Mouse (Mus musculus): ENCODE results near the gene Fam19a1. TPM values are rescaled to one million over a fixed set of nuclear protein-coding genes. Genes with fewer than 3 reads are reported as not detected.
"Not testable (repeated sequence)": the region's sequence is repeated elsewhere in the genome, so short reads cannot be mapped to it uniquely, and the experiment has no call there.

Gene Fam19a1
- total RNA-seq (2021), result 10 to 100 TPM; 68.1 to 70.5 TPM

DNA sequence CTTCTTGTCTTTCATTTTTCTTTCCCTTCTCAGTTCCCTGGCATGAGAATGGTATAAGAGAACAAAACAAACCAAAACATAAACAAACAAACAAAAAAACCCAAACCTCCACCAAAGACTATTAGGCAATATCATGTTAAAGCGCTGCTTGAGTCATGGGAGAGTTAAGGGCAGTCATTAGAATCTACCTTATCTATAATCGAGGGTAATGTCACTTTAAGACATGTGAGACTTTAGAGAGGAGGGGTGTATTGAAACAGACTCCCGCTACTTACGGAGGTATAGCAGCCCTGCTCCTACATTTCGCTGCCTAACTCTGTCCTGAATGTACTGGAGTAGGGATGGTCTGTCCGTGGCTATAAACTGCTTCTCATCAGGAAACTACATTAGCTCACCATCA lies at the start of gene Fam19a1:
Gene Fam19a1, plus strand, starts transcription at position 301 of the 400 bp plus-strand sequence.
- DNase-seq, result no peak

DNA sequence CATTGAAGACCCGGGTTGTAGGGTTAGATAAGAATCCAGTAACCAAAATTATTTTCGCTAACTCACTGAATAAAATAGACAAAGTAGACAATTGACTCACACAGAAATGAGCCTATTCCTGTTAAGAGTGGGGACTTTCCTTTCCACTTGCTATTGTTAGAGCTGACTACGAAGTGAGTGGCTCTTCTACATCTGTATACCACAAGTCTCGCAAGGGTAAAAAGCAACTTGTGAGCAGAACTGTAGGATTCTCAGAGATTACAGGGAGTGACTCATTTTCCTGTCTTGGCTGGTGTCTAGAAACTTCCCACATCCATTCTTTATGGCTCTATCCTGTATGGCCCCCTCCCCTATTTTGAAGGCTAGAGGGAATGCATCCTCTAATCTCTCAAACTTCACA lies 41.9 kb upstream of the Fam19a1 start:
- DNase-seq, result no peak

DNA sequence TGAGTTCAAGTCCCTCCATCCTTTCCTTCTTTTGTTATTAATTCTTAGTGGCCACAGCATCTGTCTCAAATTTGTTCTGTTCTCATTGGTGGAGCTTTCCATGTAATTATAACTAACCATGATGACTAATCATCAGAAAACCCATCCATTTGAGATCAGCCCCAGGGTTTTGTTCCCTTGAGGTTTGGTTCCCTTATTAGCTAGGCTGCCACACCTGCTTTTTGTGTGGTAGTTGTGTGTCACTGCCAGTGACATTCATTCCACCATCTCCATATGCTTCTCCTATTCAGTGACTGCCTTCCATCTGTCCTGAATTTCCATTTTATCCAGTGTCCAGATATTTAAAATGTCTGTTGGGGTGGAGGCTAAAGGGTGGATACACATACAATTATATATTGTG lies 41.4 kb upstream of the Fam19a1 start:
- no peak for DNase-seq

DNA sequence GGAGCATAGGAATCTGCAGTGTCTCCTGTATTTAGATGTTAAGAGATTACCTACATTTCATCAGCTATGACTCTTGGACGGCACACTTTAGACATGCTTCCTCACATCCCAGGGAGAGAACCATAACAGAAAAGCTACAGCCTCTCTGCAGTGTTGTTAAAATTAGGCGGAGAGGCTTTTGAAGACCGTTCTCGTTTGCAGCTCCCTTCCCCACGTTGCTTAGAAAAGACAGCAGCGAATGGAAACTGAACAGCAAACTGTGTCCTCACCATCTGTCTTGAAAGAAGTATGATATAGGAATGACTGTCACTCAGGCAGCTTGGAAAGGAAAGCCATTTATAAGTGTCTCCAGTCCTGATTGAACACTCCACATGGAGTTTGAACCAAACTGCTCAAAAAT lies 23.0 kb upstream of the Fam19a1 start:
- no peak for DNase-seq

DNA sequence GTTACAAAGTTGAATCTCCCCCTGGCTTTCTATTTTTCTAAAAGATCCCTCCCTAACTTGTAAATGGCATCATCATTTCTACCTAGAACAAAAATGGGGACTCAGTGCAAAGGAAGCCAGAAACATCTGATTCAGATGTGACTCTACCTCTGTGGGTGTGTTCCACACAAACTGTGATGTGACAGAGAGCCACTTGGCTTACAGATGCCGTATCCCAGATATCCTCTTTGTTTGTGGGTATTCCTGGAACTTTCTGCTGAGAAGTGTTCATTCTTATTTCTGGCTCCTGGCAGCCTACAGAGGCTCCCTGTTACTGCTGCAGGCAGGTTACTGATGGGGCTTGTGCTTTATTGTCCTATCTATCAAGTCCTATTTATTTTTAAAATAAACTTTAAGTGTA lies 19.2 kb upstream of the Fam19a1 start:
- DNase-seq, result no peak

DNA sequence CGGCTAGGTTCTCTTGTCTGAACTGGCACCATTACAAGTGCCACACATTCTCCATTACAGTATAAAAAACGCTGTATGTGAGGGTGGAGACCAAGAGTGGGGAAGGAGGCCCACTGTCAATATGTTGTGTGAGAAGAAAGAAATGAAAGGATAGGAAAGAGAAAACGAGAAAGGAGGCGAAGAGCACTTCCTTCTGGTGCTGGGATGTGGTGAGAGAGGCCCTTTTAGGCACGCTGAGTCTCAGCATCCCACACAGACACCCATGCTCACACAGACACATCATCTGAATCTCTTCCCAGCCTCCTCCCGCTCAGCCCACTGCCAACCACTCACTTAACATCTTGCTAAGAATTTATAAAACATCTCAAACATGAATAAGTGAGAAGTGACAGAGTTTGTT lies 14.7 kb upstream of the Fam19a1 start:
- DNase-seq, result peak in 1 of 2 experiments; percentile 47

DNA sequence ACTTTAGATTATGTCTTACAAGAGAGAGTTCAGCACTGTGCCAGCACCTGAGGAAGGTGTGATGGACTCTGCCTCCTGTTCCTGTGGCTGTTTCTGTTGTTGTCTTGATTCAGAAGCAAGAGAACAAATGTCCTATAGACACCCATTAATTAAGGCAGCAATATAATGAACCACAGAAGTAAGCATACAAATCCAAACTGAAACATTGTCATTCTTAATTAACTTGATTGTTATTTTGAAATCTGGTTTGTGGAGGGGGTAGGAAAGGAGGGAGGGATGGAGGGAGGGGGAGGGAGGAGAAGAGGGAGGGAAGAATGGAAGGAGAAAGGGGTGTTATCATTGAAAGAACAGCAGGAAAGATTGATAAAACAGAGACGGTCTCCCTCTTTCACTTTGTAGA lies 1.3 kb upstream of the Fam19a1 start:
- DNase-seq, result no peak

DNA sequence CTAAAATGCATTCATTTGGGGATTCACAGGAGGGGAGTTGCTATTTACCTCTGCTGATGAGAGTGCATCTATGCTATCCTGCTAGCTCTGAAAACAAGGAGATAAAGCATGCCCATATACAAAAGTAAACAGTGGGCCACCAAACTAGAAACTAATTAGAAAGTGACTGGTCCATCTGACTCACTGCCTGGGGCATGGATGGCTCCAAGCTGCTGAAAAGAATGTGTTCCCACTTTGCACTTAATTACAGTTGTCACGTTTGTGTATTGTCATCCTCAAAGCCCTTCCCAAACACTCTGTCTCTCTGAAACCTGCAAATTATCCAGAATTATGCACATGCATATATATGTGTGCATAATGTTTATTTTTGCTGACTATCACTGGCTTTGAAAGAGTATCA lies 1.2 kb downstream of the Fam19a1 start:
- no peak for DNase-seq

DNA sequence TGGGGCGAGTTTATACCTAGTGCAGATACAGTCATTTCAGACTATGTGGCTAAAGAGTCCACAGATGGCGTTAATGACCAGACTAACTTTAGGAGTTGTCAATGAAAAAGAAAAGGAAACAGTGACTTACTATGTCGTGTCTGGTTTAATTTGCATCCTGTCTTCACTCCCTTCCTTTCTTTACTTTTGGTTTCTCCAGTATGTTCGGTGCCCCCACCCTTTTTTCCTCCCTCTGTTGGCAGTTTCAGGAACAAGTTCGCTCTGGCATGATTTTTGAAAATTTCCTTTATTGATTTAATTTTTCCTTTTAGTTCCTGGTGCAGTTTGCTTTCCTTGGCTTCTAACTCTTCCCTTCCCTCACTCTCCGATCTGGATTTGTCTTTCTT lies 3.2 kb downstream of the Fam19a1 start:
- DNase-seq, result no peak

DNA sequence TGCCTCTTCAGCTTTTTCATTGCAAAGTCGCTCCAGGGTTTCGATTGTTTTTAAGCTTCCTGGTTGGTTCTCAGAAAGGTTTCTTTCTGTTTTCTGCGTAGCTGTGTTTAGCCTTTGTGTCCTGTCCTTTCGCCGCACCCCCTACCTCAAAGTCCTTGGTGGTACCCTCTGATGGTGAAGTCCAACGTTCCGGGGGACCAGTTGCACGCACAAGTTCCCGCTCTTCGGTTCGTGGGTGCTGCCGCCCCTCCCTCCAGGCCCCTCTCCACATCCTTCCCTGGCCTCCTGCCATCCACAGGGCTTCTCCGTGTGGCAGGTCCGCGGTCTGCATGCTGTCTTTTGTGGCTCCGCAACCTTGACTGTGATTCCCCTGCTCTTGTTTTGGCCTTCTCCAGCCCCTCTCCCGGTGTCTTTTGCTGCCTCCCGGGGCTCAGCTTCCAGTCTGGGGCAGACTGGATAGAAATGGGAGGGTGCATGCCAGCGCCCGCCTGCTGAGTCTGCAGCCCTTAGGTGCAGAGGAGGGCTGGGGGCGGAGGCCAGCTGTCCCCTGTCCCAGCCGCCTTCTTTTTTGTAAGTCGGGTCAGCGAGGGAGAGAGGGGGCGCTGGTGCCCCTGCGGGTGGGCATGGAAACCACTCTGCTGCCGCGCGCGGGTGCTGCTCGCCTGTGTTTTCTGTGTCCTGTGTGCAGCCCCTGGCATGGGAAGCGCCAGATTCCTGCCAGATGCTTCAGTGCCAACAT lies 3.7 kb downstream of the Fam19a1 start:
- peak; percentile 67 to 76 for DNase-seq

DNA sequence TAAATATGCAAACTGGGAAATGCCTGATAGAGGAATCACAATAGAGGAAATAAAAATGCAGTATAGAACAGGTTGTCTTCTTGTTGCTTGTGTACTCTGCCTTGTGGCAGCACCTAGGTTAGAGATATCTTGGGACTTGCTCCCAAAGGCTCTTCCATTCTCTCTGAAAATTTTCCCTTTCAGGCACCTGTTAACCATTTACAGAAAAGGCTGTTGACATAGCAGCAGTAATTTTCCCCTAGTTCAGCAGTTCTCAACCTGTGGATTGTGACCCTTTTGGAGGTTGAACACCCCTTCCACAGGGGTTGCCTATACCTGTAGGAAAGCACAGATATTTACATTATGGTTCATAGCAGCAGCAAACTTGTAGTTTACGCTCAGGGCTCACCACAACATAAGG lies 30.4 kb downstream of the Fam19a1 start:
- no peak for DNase-seq

DNA sequence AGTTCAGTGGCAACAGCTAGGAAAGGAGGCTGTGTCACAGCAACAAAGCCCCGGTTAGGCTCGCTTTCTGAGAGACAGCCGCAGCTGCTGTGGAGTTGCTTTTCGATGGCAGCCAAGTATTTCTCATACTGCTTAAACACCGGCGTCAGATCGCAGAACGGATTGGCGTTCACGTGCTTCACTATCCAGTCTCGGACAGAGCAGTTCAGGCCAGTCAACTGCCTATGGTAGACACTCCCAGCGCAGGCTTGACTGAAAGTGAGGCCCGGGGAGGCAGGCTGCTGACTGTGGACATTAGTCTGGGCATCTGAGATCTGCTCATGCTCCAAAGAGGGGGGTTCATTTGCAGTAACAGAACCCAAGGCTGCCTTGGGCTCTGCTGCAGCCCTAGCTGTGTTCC lies 52.4 kb downstream of the Fam19a1 start:
- DNase-seq, result peak; percentile 11 to 12

DNA sequence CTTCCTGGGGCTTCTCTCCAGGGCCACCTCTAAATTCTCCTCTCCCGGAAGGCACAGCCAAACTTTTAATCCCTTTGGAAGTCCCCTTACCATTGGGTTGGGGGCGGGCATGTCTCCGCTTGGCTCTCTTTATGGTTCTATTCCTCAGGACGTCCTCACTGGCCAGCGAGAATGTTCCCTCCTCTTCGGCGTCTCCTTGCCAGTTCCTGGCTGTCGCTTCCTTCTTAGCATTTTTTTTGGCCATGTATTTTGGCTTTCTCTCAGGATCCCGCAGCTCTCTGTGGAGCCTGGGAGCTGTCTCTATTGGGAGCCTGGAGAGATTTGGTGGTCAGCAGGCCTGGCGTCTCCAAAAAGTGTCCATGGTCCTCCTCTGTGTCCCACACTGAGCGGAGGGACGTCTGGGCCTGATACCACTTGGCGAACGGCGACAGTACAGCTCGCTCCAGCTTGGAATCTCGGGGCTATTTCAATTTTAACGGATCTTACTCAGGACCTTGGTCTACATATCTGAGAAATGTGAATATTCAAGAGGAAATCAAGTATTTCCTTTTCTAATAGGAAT lies 52.9 kb downstream of the Fam19a1 start, which contains the start of gene 1700123L14Rik:
Gene 1700123L14Rik, minus strand, starts transcription at position 426 of the 562 bp plus-strand sequence.
- DNase-seq, result peak in 1 of 2 experiments; percentile 5

DNA sequence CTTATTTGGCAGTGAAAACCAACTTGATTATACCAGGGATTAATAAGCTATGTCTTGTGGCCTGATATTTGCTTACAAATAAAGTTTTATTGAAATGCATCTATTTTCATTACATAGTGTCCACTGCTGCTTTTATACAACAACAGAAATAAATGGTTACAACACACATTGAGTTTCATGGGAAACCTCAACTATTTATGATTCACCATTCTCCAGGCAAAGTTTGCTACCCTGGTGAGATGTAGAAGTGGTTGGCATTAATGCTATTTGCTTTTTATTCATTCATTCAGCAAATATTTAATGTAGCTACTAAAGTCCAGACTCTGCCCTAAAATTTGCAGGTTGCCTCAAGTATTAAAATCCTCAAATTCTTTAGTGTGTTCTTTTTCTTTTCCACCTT lies 54.1 kb downstream of the Fam19a1 start:
- no peak for DNase-seq

DNA sequence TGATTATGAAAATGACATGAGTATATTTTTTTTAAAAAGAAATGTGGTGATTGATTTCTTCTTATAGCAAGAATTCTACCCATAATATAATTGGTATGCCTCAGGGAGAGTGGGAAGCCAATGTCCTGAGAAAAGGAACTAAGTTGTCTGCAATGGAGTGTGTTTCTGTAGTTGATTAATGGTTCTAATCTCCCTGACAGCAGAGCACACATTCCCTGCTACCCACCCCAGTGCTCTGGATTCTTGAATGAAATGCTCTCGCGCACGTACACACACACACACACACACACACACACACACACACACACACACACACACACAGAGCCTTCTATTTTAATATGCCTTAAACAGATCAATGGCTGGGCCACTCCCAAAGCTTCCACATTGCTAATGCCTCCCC lies 60.7 kb downstream of the Fam19a1 start:
- DNase-seq, result no peak

DNA sequence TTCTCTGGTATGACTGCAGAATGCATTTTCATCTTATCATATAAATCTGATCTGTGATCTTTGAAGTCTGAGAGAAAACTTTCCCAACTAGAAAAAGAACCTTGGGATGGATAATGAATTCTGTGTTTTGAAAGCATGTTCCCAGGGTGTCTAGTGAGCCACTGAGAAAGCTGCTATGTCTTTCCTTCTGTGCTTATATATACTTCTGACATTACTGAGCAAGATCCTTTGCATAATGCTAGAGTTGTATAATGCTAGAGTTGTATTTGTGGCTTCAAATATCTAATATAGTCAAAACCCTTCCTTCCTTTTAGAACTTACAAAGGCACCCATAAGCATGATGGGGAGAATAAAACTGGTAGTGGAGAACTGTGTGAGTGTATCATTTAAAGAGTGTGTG lies 65.6 kb downstream of the Fam19a1 start:
- no peak for DNase-seq

DNA sequence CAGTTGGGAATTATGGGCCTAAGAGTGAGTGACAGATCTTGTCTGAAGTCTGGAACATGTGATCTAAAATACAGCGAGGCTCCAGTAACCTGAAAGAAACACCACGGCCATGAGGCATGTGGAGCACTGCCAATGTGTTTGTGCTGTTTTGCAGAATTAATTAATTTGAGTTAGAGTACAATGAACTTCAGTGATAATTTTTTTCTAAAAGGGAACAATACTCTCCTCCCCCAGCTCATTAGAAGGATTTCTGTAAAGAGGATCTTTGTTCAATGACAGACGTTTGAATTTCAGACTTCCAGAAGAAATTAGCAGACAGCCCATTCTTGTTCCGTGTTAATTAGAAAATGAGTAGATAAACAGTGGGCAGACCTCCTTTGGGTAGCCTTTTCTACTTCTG lies 70.4 kb downstream of the Fam19a1 start:
- no peak for DNase-seq

DNA sequence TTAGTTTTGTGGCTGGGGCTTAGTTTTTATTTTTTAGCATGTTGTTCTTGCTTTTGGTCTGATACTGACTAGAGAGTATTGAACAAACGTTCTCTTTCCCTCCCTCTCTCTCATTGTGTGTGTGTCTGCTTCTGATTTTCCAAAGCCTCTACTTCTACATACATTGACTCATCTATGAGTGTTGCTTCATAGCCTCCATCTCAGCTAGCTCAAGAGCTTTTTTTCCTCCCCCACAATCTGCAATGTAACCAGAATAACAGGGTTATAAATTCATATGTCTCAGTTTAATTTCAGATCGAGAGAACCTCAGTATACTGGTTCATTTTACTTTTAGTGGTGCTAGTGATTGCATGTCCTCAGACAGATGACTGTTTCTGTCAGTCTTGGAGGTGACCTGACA lies 73.6 kb downstream of the Fam19a1 start:
- DNase-seq, result no peak

DNA sequence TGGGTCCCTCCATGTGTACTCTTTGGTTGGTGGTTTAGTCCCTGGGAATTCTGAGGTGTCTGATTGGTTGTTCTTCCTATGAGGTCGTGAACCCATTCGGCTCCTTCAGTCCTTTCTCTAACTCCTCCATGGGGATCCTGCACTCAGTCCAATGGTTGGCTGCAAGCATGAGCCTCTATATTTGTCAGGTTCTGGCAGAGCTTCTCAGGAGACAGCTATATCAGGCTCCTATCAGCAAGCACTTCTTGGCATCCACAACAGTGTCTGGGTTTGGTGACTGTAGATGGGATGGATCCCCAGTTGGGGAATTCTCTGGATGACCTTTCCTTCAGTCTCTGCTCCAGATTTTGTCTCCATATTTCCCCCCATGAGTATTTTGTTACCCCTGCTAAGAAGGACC lies 86.0 kb downstream of the Fam19a1 start:
- DNase-seq, result not testable (repeated sequence)

DNA sequence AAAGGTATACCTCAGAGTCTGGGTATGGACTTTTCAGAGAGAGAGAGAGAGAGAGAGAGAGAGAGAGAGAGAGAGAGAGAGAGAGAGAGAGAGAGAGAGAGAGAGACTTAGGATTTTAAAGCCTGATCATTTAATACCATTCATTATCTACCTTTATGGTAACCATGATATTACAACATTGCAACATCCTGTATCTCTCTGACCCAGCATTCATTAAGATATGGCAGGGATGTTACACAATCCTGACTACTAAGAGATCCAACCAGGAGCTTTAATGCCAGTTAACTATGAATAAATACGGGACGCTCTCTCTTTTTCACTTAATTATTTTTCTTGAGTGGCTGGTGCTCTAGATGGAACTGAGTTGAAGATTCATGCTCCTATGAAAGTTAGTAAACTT lies 92.4 kb downstream of the Fam19a1 start:
- DNase-seq, result no peak

DNA sequence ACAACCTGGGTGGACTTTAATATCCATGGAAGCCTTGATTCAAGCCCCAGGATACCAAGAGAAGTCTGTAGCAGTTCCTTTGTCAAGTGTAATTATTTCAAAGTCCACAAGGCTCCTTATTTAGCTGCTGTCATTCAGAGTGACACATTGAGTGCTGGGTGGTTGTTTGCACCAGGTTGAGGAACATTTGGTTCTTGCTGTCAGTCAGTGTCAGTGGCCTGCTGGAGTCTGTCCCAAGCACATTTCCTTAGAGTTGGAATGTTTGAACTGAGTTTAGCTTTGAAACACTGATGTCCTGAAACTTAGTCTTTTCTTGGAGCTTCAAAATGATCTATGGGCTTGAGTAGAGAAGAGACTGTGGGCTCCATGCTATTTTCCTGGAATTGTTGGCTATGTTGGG lies 121.9 kb downstream of the Fam19a1 start:
- DNase-seq, result no peak

DNA sequence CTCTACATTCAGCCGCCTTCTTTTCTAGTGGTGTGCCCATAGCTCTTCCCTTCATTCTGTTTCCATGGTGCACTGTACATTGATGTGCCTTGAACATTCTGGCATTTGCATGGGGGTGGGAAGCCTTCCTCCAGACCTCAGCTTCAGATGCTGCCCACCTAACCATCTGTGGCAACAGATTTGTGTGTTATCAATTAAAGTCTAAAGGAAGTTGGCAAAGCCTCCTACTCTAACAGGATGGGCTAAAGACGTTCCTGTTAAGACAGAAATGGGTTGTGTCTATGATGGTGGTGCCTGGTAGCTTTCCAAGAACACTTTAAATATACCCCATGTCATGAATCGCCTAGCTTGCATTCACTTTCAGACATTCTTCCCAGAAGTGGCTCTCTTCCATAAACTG lies 131.4 kb downstream of the Fam19a1 start:
- peak; percentile 73 to 76 for DNase-seq

DNA sequence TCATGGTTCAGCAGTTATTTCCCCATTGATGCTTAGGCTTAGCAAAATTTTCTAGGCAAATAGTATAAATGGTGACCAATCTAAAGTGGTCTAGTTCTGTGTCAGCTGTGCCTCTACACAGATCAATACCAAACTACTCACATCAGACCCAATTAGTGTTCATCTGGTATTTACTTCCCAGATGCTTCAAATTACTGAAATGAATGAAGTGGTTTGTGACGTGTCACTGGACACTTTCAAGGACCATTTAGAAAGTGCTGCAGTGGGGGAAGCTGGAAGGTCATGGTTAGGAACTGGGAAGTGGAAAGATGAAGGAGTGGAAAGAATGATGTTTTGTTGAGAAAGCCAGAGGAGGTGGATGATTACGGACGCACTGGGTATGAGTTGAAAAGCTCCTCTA lies 139.0 kb downstream of the Fam19a1 start:
- no peak for DNase-seq

DNA sequence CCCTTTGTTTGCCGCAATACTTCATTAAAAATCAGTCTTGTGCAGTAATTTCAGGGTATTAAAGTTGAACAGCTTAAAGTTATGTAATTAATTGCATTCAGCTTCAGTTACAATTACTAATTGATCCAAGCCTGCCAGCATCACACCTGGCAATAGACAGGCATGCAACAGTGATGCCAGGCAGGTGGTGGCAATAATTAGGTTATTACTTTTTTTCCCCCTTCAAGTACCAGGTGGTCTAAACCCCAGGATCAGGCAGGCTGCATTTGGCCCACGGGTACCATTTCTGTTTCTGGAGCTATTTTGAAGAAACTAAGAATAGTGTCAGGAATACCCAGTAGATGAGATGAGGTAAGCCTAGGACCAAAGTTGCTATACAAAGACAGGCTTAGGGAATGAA lies 141.9 kb downstream of the Fam19a1 start:
- no peak for DNase-seq

DNA sequence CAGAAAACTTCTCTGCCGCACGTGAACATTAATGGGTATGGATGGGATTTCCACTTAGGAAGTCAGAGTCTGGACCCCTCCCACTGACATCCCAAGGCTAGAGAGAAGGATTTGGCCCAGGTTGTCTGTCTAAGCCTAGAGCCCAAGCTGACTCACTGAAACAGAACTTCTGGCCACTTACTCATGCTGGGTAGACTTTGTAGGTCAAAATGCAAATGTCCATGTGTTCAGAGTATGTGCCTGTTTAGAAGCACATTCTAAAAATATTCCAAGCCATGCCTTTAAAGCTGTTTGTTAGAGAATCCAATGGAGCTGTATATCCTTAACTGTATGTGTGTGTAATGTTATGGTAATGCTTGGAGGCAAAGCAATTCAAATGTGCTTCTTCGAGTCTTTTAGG lies 145.7 kb downstream of the Fam19a1 start:
- no peak for DNase-seq

All from layer of hippocampus, postnatal 36 days (tissue).